Mouse (Mus musculus): ENCODE measurements around the gene Mrtfb. TPM values are rescaled to one million over a fixed set of nuclear protein-coding genes. Genes with fewer than 3 reads are reported as not detected.

Mrtfb gene
- total RNA-seq (2021) = 32.3 and 34.5 TPM in 2 replicates
- long read RNA-seq, experiment 1, partial matches to known transcripts = 4 of 4 reads
- long read RNA-seq, experiment 1, other reads (novel, unspliced or antisense) = 0 of 4 reads
- long read RNA-seq, experiment 2, partial matches to known transcripts = 1 of 3 reads
- long read RNA-seq, experiment 2, other reads (novel, unspliced or antisense) = 2 of 3 reads

DNA sequence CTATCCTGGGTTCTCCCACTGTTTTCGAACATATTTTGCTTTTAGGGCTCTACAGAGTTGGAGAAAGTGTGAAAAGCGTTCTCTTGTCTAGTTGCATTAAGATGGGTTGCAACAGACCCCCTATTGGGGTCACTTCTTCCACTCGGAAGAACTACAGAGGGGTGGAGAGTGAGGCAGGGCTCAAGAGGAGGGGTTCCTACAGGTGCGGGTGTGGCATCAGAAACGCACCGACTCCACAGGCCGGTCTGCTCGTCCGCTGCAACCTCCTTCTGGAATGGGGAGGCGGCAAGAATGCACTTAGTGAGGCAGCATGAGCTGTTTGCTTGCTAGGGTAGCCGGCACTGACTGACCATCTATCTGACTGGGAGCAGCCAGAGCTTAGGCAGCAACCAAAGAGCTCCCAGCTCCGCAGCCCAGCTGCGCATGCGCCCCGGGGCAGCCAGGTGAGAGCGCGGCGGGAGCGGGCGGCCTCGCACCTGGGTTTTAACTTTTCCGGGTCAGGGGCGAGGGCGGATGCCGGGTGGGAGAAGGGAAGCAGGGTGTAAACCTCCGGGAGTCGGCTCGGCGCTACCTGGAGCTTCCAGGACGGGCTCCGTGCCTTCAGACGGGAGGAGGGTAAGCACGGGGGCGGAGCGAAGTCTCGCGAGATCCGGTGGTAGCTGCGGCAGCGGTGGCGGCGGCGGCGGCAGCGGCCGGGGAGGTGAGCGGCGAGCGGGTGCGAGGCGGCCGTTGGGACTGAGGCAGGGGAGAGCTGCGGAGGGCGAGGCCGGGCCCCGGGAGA is at the start of gene Mrtfb:
TSS of gene Mrtfb (plus strand) at position 627 of the 781 bp plus-strand sequence.
- peak; percentile 95 for DNase-seq

DNA sequence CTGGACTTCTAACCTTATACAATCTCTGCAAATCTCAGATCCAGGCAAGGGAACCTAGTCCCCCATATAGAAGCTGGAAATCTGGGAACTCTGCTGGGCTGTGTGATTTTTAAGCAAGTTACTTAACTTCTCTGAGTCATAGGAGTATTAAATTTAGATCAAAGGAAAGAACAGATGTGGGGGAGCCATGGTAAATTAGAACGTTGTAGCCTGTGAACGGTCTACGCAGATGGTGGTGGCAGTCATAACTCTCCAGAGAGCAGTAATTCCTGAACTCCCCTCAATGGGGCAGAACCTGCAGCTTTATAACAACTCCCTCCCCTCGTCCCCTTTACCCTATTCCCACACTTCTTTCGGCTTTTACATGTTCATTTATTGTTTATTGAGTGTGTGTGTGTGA is 48.6 kb upstream of the Mrtfb start:
- no peak for DNase-seq

GRCm38 (mm10) chr16:13208087-13208486 is 48.2 kb upstream of the Mrtfb start:
- DNase-seq = peak; percentile 45

- DNase-seq = no peak
These were observed 43.5 kb upstream of the Mrtfb start for GRCm38 (mm10) chr16:13212781-13213180.

DNA sequence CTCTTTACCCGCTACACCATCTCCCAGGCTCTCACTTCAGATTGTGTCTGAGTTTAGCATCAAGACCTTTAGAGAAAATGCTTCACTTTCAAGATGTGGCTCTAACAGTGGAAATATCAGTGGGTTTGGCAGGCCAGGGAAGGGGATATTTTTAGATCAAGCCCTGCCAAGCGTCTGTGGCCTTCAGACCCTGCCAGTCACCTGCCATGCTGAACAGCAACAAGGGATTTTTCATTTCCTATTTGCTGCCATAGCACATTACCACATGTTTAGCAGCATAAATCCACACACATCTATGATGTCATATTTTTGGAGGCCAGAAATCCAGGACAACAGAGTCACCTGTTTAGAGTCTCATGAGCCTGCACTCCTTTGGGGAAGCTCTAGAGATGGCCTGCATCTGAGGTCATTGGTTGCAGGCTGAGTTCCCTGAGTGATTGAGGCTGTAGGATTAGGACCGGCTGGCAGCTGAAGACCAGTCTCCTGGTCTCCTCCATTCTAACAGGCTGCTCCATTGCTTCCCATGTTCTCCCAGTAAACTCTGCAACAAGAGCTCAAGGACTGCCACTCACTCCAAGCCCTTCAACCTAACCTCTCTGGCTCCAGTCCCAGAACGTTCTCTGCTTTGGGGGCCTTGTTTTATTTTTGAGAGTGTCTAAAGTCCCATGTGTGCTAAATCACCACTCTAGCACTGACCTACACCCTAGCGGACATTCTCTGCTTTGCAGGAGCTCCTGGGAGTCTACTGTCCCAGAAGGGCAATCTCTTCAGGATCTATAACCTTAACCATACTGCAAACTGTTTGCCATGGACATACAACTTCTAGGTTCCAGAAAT is 39.9 kb upstream of the Mrtfb start:
- DNase-seq = peak; percentile 60

DNA sequence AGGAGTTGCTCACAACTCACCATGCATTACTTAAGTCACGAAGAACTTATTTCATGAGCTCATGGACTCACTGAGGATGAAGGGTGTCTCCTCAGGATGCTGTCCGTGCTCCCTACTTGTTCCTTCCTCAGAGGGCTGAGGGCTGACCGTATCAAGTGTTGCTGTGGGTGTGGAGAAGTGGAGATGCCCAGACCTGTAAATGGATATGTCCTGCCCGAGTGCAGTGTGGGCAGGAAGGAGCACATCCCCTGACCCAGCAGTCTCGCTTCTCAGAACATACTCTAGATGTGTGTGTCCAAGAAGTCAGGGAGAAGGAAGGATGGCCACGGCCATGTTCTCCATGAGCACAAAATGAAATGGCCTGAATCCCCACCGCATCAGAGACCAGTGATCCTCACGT is 38.3 kb upstream of the Mrtfb start:
- DNase-seq = no peak

GRCm38 (mm10) chr16:13221475-13221874 is 34.8 kb upstream of the Mrtfb start:
- DNase-seq = peak; percentile 59

- DNase-seq = no peak
These were observed 24.2 kb upstream of the Mrtfb start for GRCm38 (mm10) chr16:13232043-13232442.

DNA sequence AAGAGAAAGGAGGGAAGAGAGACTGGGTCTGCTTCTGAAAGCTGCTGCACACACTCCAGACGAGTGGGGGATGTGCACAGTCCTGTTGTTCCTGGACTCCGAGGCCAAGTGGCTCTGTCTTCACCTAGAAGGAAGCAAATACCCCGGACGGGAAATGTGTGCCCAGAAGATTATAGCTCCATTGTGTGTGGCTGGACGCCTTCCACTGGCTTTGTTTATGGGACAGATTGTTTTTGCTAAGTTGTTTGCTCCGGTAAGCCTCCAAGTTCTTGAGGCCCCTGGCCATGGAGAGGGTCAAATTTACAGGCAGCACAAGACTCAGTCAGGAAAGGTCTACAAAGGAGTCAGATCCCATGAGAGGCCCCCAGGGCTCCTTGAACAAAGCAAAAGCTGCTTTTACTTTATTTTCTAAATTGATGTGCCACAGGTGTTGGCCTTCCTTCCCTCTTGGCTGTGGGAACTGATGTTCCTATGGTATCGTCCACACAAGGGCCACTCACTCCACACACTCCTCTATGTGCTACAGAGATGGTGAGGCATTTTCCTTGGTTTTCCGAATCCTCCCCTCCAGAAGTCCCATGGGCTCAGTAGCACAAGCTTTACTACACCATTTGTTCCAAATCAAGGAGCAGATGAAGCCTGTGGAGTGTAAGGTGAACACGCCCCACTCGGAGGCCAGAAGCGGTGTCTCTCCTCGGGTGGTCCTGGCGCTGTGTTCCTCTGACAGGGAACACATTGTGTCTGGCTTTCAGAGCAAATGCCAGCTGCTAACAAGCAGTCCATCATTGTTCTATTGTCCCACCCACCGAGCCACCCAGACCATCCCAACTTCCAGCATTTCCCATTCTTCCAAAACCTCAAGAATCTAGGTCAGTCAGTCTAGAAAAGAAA is 23.1 kb upstream of the Mrtfb start:
- DNase-seq = peak; percentile 46

DNA sequence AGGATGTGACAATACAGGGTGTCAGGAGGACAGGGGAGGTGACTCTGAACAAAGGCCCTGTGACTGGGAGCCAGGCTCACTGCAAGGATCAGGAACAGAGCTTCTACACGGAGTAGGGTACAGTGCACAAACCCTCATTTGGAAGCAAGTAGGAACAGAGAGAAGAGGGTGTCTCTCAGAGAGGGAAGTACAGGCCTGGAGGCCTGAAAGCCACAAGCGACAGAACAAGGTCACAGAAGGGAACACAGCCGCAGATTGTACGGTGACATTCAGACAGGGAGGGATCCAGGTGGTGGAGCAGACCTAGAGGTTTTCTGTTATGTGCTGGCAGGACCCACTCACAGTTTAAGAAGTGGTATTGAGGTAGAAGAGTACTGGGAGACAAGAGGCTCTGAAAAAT is 17.2 kb upstream of the Mrtfb start:
- DNase-seq = no peak

DNA sequence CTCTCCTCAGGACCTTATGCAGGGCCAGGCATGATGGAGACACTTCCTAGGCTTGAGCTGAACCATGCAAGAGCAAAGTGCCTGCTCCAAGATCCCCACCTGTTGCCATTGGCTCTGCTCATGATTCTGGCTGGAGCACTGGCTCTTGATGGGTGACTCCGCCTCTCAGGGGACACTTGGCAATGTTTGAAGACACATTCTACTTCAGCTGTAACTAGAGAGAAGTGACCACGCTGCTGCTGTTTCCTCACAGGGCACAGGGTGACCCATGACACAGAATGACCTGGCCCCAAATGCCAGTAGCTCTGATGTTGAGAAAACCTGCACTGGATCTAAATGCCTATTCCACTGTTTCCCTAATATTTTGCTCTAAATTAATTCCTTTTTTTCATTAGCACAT is 16.7 kb upstream of the Mrtfb start:
- peak; percentile 66 for DNase-seq

DNA sequence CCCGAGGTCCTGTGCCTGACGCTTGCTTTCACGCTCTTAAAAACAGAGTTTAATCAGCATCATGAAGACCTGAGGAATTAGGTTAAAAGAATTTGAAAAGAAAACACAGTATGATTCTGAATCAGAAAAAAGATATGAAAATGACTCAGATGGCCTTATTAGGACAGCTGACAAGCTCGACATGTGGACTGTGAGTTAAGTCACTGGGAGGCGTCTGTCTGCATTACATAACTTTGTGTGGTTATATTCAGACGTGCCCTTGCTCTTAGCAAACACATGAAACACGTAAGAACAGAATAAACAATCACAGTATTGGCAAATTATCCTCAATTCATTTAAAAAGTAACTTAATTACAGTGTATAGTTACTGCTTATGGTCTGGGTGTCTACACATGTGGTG is 16.0 kb upstream of the Mrtfb start:
- DNase-seq = peak; percentile 28

DNA sequence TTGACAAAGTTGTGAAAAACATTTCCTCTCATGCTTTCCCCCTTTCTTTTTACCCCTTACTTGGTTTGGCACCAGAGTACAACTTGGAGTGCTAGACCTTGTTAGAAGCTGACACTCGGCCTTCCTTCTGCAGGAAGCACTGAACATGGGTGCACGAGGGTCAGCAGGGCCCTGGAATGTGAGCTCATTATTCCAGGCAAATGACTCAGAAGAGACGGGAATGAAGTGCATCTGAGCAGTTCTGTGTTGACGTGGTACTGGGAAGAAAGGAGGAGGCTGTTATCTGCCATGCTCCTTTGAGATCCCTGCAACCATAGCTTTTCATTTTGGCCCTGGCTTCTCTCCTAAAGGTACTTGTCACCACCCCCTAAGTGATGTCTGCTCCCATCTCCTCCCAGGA is 10.6 kb upstream of the Mrtfb start:
- DNase-seq = no peak

GRCm38 (mm10) chr16:13246855-13247254 is 9.4 kb upstream of the Mrtfb start:
- no peak for DNase-seq

GRCm38 (mm10) chr16:13250061-13250460 is 6.2 kb upstream of the Mrtfb start:
- DNase-seq = no peak

GRCm38 (mm10) chr16:13256667-13257527 is 616 bp downstream of the Mrtfb start:
- DNase-seq = peak; percentile 59

DNA sequence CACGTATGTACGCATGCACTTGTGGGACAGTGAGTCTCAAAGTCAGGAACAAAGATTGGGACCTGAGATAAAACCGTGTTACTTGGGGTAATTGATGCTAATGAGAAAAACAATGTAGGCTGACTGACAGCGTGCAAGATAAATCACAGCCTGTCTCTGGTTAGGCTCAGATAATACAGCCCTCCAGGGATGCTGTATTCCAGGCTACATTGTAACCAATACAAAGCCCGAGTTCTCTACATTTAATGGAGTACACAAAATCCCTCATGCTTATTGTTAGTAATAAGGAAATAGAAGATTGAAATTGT is 1.2 kb downstream of the Mrtfb start:
- no peak for DNase-seq

- no peak for DNase-seq
These were observed 2.7 kb downstream of the Mrtfb start for GRCm38 (mm10) chr16:13259026-13259425.

DNA sequence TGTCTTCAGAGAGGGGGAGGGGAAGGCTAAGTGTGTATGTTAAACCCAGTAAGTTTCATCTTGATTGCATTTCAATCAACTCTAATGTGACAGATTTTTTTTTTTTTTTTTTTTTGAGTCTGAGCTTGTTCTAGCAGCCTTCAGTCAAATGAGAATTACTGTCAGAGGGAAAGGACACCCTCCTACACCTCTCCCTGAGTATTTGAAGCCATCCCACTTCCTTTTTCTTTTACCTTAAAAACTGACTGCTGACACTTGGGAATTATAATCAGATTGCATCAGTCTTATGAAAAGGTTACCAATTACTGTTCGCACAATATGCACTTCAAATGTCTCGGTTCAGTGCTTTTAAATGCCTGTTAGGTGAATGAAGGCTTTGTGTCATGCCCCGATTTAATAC is 10.0 kb downstream of the Mrtfb start:
- DNase-seq = no peak

GRCm38 (mm10) chr16:13267350-13267904 is 11.1 kb downstream of the Mrtfb start:
- DNase-seq = no peak

DNA sequence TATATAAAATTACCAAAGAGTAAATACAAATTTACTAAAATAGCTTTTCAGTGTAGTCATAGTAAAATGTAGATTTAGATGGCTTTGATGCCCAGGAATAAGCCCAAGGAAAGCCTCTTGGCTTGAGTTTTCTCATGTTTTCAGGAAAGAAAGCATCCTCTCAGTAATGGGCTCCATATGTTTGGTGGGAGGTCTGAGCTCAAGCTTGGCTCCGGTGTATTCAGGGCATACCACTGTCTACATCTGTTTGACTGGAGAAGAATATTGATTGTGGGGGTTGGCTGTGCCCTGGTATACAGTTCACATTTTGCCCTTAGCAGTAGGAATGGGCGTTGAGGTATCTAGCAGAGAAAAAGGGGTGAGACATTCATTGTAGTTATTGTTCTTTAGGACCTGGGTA is 13.1 kb downstream of the Mrtfb start:
- DNase-seq = no peak
